Mouse (Mus musculus): ENCODE data around the gene Olfr585. TPM values are rescaled to one million over a fixed set of nuclear protein-coding genes. Genes with fewer than 3 reads are reported as not detected.

The Olfr585 gene
- polyA plus RNA-seq (2015; fragmentation: Nextera tagmentation; extraction: Ambion mirVana): not detected in 2 replicates

DNA sequence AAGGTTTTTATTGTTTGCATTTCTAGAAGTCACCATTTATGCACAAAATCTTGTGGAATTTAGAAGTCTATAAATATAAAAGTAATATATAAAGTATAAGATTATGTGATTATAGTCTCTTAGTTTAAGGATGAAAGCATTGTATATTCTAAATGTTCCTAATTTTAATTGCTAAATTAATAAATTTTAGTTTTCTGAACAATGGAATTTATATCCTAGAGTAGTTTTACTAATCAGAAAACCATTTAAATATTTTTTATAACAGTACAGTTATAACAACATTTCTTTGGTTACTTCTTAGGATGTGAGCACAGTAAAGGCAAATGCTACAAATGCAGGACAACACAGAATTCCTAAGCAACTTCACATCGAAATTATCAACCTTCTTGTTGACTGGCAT, at the start of gene Olfr585:
Gene Olfr585 (plus strand): TSS at position 301 of the 400 bp plus-strand sequence.
- no peaks in the 10 kb centered on the region for H3K36me3 ChIP-seq
- no peak within 1 kb of the TSS for H3K4me2 ChIP-seq (replicated peaks)
- no peaks in the 10 kb centered on the region for H3K4me1 ChIP-seq
- WGBS: 69% methylated on average over 1 of the region's 1 CpGs
- no peak within 1 kb of the TSS for H3K9ac ChIP-seq
- no peak within 1 kb of the TSS for H3K4me3 ChIP-seq (replicated peaks)
- H3K27me3 ChIP-seq: no peaks in the 10 kb centered on the region
- H3K9me3 ChIP-seq (replicated peaks): no peaks in the 10 kb centered on the region
- H3K27ac ChIP-seq (replicated peaks): no peak within 1 kb of the TSS
- no peak for ATAC-seq (ENCODE audit: insufficient number of reproducible peaks, low FRiP score, low TSS enrichment, low read depth)

DNA sequence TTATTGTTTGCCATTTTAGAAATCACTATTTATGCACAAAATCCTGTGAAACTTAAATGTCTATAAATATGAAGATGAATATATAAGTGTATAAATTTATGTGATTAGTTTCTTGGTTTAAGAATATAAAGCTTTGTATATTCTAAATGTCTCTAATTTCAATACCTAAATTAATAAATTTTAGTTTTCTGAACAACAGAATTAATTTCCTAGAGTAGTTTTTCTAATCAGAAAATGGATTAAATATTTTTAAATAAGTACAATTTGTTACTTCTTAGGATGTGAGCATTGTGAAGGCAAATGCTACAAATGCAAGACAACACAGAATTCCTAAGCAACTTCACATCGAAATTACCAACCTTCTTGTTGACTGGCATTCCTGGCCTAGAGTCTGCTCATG, 46.5 kb upstream of the Olfr585 start, which contains the start of gene Olfr583:
Gene Olfr583 (plus strand): TSS at position 301 of the 400 bp plus-strand sequence.
- WGBS: 82% methylated on average over 1 of the region's 1 CpGs
- Histone ChIP-seq H3K36me3 (no peaks in the 10 kb centered on the region), H3K4me1 (no peaks in the 10 kb centered on the region), H3K4me2 (replicated peaks) (no peak within 1 kb of the TSS), H3K27me3 (no peaks in the 10 kb centered on the region), H3K4me3 (replicated peaks) (no peak within 1 kb of the TSS), H3K27ac (replicated peaks) (no peak within 1 kb of the TSS), H3K9ac (no peak within 1 kb of the TSS), H3K9me3 (replicated peaks) (no peaks in the 10 kb centered on the region)
- no peak for ATAC-seq (ENCODE audit: insufficient number of reproducible peaks, low FRiP score, low TSS enrichment, low read depth)

DNA sequence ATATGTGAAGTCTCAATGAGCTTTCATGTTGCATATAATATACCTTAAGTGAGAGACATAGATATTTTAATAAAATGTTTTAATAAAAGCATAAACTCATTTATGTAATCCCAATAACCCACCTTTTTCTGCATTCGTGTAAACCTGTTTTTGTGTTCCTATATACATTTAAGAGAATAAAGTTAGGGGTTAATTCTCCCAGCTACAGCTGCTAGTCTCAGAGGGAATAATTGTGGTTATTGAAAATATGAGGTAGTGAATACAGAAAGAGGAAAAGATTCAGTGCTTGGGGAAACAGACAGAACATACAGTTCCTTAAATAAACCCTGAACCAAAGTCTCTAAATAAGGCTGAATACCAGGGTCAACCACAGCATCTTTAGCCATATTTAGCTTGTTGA, 15.9 kb upstream of the Olfr585 start, which contains the start of gene Olfr584:
Gene Olfr584 (plus strand): TSS at position 301 of the 400 bp plus-strand sequence.
- no peak for ATAC-seq (ENCODE audit: insufficient number of reproducible peaks, low FRiP score, low TSS enrichment, low read depth)

DNA sequence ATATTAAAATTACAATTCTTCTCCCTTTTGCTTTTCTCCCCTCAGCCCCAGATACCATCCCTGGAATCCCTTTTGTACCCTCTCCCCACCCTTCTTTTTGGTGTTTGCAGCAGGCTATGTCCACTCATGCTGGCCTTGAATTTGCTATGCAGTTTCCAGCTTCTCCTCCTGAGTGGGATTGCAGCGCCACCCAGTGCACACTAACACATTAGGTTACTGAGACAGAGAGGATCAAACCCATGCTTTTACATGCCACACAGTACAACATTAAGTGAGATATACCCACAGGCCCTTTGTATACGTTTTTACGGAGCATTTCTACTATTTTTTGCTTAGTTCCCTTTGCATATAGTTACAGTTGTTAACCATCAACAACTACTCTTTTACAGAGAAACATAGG, 21.9 kb downstream of the Olfr585 start:
- H3K27ac ChIP-seq (replicated peaks): no peak overlapping the region
- H3K27me3 ChIP-seq: no peaks in the 10 kb centered on the region
- WGBS: 43% methylated on average over 3 of the region's 3 CpGs
- no peak overlapping the region for H3K4me2 ChIP-seq (replicated peaks)
- H3K4me3 ChIP-seq (replicated peaks): no peak overlapping the region
- H3K9me3 ChIP-seq (replicated peaks): no peaks in the 10 kb centered on the region
- H3K4me1 ChIP-seq: no peaks in the 10 kb centered on the region
- no peaks in the 10 kb centered on the region for H3K36me3 ChIP-seq
- H3K9ac ChIP-seq: no peak overlapping the region
- no peak for ATAC-seq (ENCODE audit: insufficient number of reproducible peaks, low FRiP score, low TSS enrichment, low read depth)

More for the DNA sequence above, 15.9 kb upstream of the Olfr585 start, which contains the start of gene Olfr584:
- H3K36me3 ChIP-seq: no peaks in the 10 kb centered on the region
- H3K27me3 ChIP-seq: no peaks in the 10 kb centered on the region
- no peaks in the 10 kb centered on the region for H3K4me1 ChIP-seq
- H3K9ac ChIP-seq: no peak within 1 kb of the TSS
- no peak within 1 kb of the TSS for H3K4me3 ChIP-seq (replicated peaks)
- no peak within 1 kb of the TSS for H3K27ac ChIP-seq (replicated peaks)
- no peak within 1 kb of the TSS for H3K4me2 ChIP-seq (replicated peaks)
- 69% methylated on average over 1 of the region's 1 CpGs for WGBS
- no peaks in the 10 kb centered on the region for H3K9me3 ChIP-seq (replicated peaks)

DNA sequence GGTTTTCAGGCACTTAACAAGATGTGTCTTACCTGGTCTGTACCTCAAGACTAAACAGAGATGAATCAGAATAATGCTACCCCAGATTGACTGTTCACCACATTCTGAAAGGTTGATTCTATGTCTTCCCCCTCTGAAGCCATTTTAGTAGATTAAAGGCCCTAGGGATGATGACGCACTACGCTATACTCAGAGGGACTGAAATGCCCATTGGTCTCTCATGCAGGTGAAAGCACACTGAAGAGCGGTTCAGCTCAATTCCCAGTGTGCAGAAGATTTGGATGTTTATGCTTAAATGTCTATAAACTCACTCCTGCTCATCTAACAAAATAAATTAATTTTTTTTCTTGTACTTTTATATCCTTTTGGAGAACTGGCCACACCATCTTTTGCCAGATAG, 28.0 kb downstream of the Olfr585 start, which contains the start of gene Olfr586:
Gene Olfr586 (minus strand): TSS at position 101 of the 400 bp plus-strand sequence.
- no peak within 1 kb of the TSS for H3K9ac ChIP-seq
- no peaks in the 10 kb centered on the region for H3K36me3 ChIP-seq
- H3K27me3 ChIP-seq: no peaks in the 10 kb centered on the region
- H3K4me1 ChIP-seq: no peaks in the 10 kb centered on the region
- WGBS: 87% methylated on average over 3 of the region's 3 CpGs
- no peak within 1 kb of the TSS for H3K27ac ChIP-seq (replicated peaks)
- no peak within 1 kb of the TSS for H3K4me3 ChIP-seq (replicated peaks)
- no peak for ATAC-seq (ENCODE audit: insufficient number of reproducible peaks, low FRiP score, low TSS enrichment, low read depth)
- H3K4me2 ChIP-seq (replicated peaks): no peak within 1 kb of the TSS
- no peaks in the 10 kb centered on the region for H3K9me3 ChIP-seq (replicated peaks)

DNA sequence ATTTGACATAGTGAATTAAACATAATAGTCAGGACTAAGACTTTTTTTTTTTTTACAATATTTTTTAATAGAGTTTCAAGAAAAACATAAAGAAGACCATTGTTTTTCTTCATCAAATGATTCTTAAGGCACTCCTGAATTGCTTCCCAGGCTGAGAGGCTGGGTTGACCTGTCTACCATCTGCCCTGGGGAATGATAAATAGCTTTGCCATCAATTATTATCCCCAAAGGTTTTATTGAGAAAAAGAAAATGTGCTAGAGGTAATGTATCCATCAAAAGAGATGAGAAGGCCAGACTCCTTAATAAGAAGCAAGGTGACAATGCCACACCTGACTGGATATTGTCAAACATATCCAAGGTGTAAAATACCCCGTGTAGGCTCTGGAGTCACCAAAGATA, 43.1 kb downstream of the Olfr585 start, which contains the start of gene Olfr588-ps1:
Gene Olfr588-ps1 (plus strand): TSS at position 301 of the 400 bp plus-strand sequence.
- no peak for ATAC-seq (ENCODE audit: insufficient number of reproducible peaks, low FRiP score, low TSS enrichment, low read depth)
- H3K36me3 ChIP-seq: no peaks in the 10 kb centered on the region
- no peak within 1 kb of the TSS for H3K9ac ChIP-seq
- H3K27me3 ChIP-seq: no peaks in the 10 kb centered on the region
- H3K4me1 ChIP-seq: no peaks in the 10 kb centered on the region
- H3K4me2 ChIP-seq (replicated peaks): no peak within 1 kb of the TSS
- 93% methylated on average over 1 of the region's 1 CpGs for WGBS
- no peak within 1 kb of the TSS for H3K27ac ChIP-seq (replicated peaks)
- no peaks in the 10 kb centered on the region for H3K9me3 ChIP-seq (replicated peaks)
- no peak within 1 kb of the TSS for H3K4me3 ChIP-seq (replicated peaks)

Other genes with a start within 250 kb of the Olfr585 start
- gene Olfr566, start 239.0 kb upstream of the Olfr585 start, polyA plus RNA-seq (2015; fragmentation: Nextera tagmentation; extraction: Ambion mirVana): 0.18 and 0.51 TPM in 2 replicates
- 0.18 TPM in 1 of 2 replicates, not detected in the other for gene Olfr568, start 220.6 kb upstream of the Olfr585 start, polyA plus RNA-seq (2015; fragmentation: Nextera tagmentation; extraction: Ambion mirVana)
- 0.11 TPM in 1 of 2 replicates, not detected in the other for gene Olfr569, start 206.8 kb upstream of the Olfr585 start, polyA plus RNA-seq (2015; fragmentation: Nextera tagmentation; extraction: Ambion mirVana)
- 0.38 and 0.67 TPM in 2 replicates for gene Olfr570, start 203.1 kb upstream of the Olfr585 start, polyA plus RNA-seq (2015; fragmentation: Nextera tagmentation; extraction: Ambion mirVana)
- gene Olfr571, start 180.2 kb upstream of the Olfr585 start, polyA plus RNA-seq (2015; fragmentation: Nextera tagmentation; extraction: Ambion mirVana): 0.08 and 0.09 TPM in 2 replicates
- gene Olfr572, start 173.3 kb upstream of the Olfr585 start, polyA plus RNA-seq (2015; fragmentation: Nextera tagmentation; extraction: Ambion mirVana): not detected in 2 replicates
- not detected in 2 replicates for gene Olfr573-ps1, start 155.1 kb upstream of the Olfr585 start, polyA plus RNA-seq (2015; fragmentation: Nextera tagmentation; extraction: Ambion mirVana)
- gene Olfr574, start 149.3 kb upstream of the Olfr585 start, polyA plus RNA-seq (2015; fragmentation: Nextera tagmentation; extraction: Ambion mirVana): not detected in 2 replicates
- not detected in 2 replicates for gene Olfr575, start 138.9 kb upstream of the Olfr585 start, polyA plus RNA-seq (2015; fragmentation: Nextera tagmentation; extraction: Ambion mirVana)
- not detected in 2 replicates for gene Olfr576, start 135.1 kb upstream of the Olfr585 start, polyA plus RNA-seq (2015; fragmentation: Nextera tagmentation; extraction: Ambion mirVana)
- gene Olfr577, start 121.8 kb upstream of the Olfr585 start, polyA plus RNA-seq (2015; fragmentation: Nextera tagmentation; extraction: Ambion mirVana): 0.05 TPM in 1 of 2 replicates, not detected in the other
- gene Olfr578, start 108.4 kb upstream of the Olfr585 start, polyA plus RNA-seq (2015; fragmentation: Nextera tagmentation; extraction: Ambion mirVana): 0.71 and 0.87 TPM in 2 replicates
- 0.05 and 0.11 TPM in 2 replicates for gene Olfr582, start 59.7 kb upstream of the Olfr585 start, polyA plus RNA-seq (2015; fragmentation: Nextera tagmentation; extraction: Ambion mirVana)
- gene Olfr583, start 46.4 kb upstream of the Olfr585 start, polyA plus RNA-seq (2015; fragmentation: Nextera tagmentation; extraction: Ambion mirVana): not detected in 2 replicates
- 0.08 TPM in 1 of 2 replicates, not detected in the other for gene Olfr584, start 15.8 kb upstream of the Olfr585 start, polyA plus RNA-seq (2015; fragmentation: Nextera tagmentation; extraction: Ambion mirVana)
- gene Olfr586, start 27.9 kb downstream of the Olfr585 start, polyA plus RNA-seq (2015; fragmentation: Nextera tagmentation; extraction: Ambion mirVana): not detected in 2 replicates
- gene Olfr588-ps1, start 43.2 kb downstream of the Olfr585 start, polyA plus RNA-seq (2015; fragmentation: Nextera tagmentation; extraction: Ambion mirVana): not detected in 2 replicates
- not detected in 2 replicates for gene Olfr589, start 58.6 kb downstream of the Olfr585 start, polyA plus RNA-seq (2015; fragmentation: Nextera tagmentation; extraction: Ambion mirVana)
- gene Olfr591, start 80.6 kb downstream of the Olfr585 start, polyA plus RNA-seq (2015; fragmentation: Nextera tagmentation; extraction: Ambion mirVana): 0.12 and 0.16 TPM in 2 replicates
- 0.12 TPM in 1 of 2 replicates, not detected in the other for gene Olfr592, start 87.1 kb downstream of the Olfr585 start, polyA plus RNA-seq (2015; fragmentation: Nextera tagmentation; extraction: Ambion mirVana)
- not detected in 2 replicates for gene Olfr593, start 114.1 kb downstream of the Olfr585 start, polyA plus RNA-seq (2015; fragmentation: Nextera tagmentation; extraction: Ambion mirVana)
- 0.15 and 0.24 TPM in 2 replicates for gene Olfr594, start 119.3 kb downstream of the Olfr585 start, polyA plus RNA-seq (2015; fragmentation: Nextera tagmentation; extraction: Ambion mirVana)
- not detected in 2 replicates for gene Usp17ld, start 154.8 kb downstream of the Olfr585 start, polyA plus RNA-seq (2015; fragmentation: Nextera tagmentation; extraction: Ambion mirVana)
- not detected in 2 replicates for gene Olfr596, start 207.9 kb downstream of the Olfr585 start, polyA plus RNA-seq (2015; fragmentation: Nextera tagmentation; extraction: Ambion mirVana)
- gene Olfr597, start 218.6 kb downstream of the Olfr585 start, polyA plus RNA-seq (2015; fragmentation: Nextera tagmentation; extraction: Ambion mirVana): 0.15 TPM in 1 of 2 replicates, not detected in the other
- gene Olfr598, start 225.8 kb downstream of the Olfr585 start, polyA plus RNA-seq (2015; fragmentation: Nextera tagmentation; extraction: Ambion mirVana): 0.12 and 0.55 TPM in 2 replicates
- not detected in 2 replicates for gene Olfr599, start 238.2 kb downstream of the Olfr585 start, polyA plus RNA-seq (2015; fragmentation: Nextera tagmentation; extraction: Ambion mirVana)

All from embryonic facial prominence, embryonic 15.5 days (tissue).